Mouse (Mus musculus) stomach, postnatal 0 days (tissue): ENCODE results near the gene Susd1. TPM values are rescaled to one million over a fixed set of nuclear protein-coding genes. Genes with fewer than 3 reads are reported as not detected.

Experiments
- ATAC-seq: fragments of 200-750 bp; cut with Nextera tagmentation; 2 replicates; pipeline ENCODE4 v1.8.0; 2017; ENCODE audit not compliant: low FRiP score, low TSS enrichment
- DNase-seq: peaks from one replicate; pipeline ENCODE4 v3.0.0-alpha.2; 2016; ENCODE audit warnings: low spot score
- H3K27ac ChIP-seq: fragments of 300-500 bp; sonication (generic); replicated peaks from 2 replicates; pipeline ENCODE4 v1.5.1; 2014; ENCODE audit warnings: mild to moderate bottlenecking, control low read depth
- H3K27me3 ChIP-seq: fragments of 300-500 bp; sonication (generic); 2 replicates; pipeline ENCODE4 v1.6.1; 2014; ENCODE audit warnings: low read length; ENCODE audit not compliant: control insufficient read depth, insufficient read depth
- H3K36me3 ChIP-seq: fragments of 300-500 bp; sonication (generic); 2 replicates; pipeline ENCODE4 v1.6.1; 2014; ENCODE audit warnings: low read length, mixed read lengths; ENCODE audit not compliant: control insufficient read depth, insufficient read depth
- H3K4me1 ChIP-seq: fragments of 300-500 bp; sonication (generic); replicated peaks from 2 replicates; pipeline ENCODE4 v1.6.1; 2014; ENCODE audit warnings: antibody characterized with exemption; ENCODE audit not compliant: control insufficient read depth, insufficient read depth
- H3K4me2 ChIP-seq: fragments of 300-500 bp; sonication (generic); replicated peaks from 2 replicates; pipeline ENCODE4 v1.6.1; 2014; ENCODE audit warnings: low read depth, mild to moderate bottlenecking, control low read depth, moderate library complexity
- H3K4me3 ChIP-seq: fragments of 300-500 bp; sonication (generic); 2 replicates; pipeline ENCODE4 v1.5.1; 2014; ENCODE audit warnings: low read depth, low read length, control low read depth
- H3K9ac ChIP-seq: fragments of 300-500 bp; sonication (generic); 2 replicates; pipeline ENCODE4 v1.6.1; 2014; ENCODE audit warnings: mild to moderate bottlenecking, low read length, control low read depth, mixed read lengths
- H3K9me3 ChIP-seq: fragments of 300-500 bp; sonication (generic); 2 replicates; pipeline ENCODE4 v1.6.1; 2016; ENCODE audit warnings: low read length; ENCODE audit not compliant: control insufficient read depth
- CTCF ChIP-seq: IDR thresholded peaks from 2 replicates; pipeline ENCODE4 v1.5.1; 2016; ENCODE audit warnings: antibody characterized with exemption, low read depth, mild to moderate bottlenecking, moderate library complexity
- EP300 ChIP-seq: optimal IDR thresholded peaks from 2 replicates; pipeline ENCODE3; 2016; ENCODE audit warnings: antibody characterized with exemption
- WGBS: fragments of 180-500 bp; shearing (Covaris S2); extraction: QIAGEN DNeasy Blood & Tissue Kit; methylation state at CpG from one replicate; pipeline ENCODE4 v1.1.7; 2014; 5-methylcytosine and 5-hydroxymethylcytosine counted together
- polyA plus RNA-seq: library from polyadenylated mRNA; unstranded; fragments of >200 nt; fragmentation: Nextera tagmentation; extraction: Ambion mirVana; gene quantifications from 2 replicates; pipeline ENCODE4 v1.2.1, GENCODE M21; 2015

Susd1 gene
- polyA plus RNA-seq, 1 experiment from 2014 or later = 3.2 TPM

DNA sequence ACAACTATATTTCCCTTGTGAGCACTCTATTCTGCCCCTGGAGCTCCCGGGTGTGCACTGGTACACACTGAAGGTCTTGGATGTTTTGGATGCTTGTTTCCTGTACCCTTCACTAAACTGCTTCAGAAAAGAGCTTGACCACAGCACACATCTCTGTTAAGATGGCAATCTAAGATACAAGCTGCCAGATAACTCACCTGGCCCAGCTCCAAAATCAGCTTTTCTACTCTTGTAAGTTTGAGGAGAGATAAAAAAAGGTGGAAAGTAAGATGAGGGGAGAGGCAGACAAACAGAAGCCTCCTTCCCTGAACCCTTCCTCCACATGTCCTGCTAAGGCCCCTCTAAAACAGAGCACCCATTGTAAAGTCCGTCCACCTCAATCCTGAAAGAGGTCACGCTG is 115.7 kb downstream of the Susd1 start:
- H3K27ac ChIP-seq = no peak overlapping the region
- WGBS = 62% methylated on average over 3 of the region's 3 CpGs

DNA sequence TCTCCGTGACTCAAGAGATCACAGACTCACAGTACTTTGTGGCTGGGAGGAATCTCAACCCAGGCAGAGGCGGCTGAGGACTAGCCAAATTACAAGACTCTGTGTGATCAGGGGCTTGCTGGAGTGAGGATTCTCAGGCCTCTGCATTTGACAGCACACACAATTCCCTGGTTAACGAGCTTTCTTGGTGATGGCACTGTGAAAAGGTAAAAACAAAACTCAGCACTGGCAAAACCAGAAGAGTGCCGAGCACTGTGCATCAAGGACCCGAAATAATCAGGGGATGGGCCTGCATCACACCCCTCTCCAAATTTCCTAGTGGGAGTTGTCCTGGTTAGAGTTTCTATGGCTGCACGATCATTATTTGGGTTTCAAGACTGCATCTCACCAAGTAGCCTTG is 116.4 kb downstream of the Susd1 start:
- no peak overlapping the region for H3K4me3 ChIP-seq
- H3K27me3 ChIP-seq = no peaks in the 10 kb centered on the region
- DNase-seq = no peak
- WGBS = 91% methylated on average over 6 of the region's 6 CpGs
- no peaks in the 10 kb centered on the region for H3K9me3 ChIP-seq
- H3K27ac ChIP-seq = no peak overlapping the region
- no peak overlapping the region for H3K9ac ChIP-seq
- TF ChIP-seq CTCF = no peak
- no peak for TF ChIP-seq EP300
- H3K4me1 ChIP-seq = no peaks in the 10 kb centered on the region
- no peak for ATAC-seq
- H3K4me2 ChIP-seq = no peak overlapping the region
- no peaks in the 10 kb centered on the region for H3K36me3 ChIP-seq

More for the DNA sequence above, 115.7 kb downstream of the Susd1 start:
- H3K4me1 ChIP-seq = no peaks in the 10 kb centered on the region
- DNase-seq (no peak), ATAC-seq (no peak)
- H3K9ac ChIP-seq = no peak overlapping the region
- no peak overlapping the region for H3K4me2 ChIP-seq
- no peaks in the 10 kb centered on the region for H3K9me3 ChIP-seq
- no peaks in the 10 kb centered on the region for H3K27me3 ChIP-seq
- no peak overlapping the region for H3K4me3 ChIP-seq
- H3K36me3 ChIP-seq = no peaks in the 10 kb centered on the region
- TF ChIP-seq EP300 (no peak), CTCF (no peak)

DNA sequence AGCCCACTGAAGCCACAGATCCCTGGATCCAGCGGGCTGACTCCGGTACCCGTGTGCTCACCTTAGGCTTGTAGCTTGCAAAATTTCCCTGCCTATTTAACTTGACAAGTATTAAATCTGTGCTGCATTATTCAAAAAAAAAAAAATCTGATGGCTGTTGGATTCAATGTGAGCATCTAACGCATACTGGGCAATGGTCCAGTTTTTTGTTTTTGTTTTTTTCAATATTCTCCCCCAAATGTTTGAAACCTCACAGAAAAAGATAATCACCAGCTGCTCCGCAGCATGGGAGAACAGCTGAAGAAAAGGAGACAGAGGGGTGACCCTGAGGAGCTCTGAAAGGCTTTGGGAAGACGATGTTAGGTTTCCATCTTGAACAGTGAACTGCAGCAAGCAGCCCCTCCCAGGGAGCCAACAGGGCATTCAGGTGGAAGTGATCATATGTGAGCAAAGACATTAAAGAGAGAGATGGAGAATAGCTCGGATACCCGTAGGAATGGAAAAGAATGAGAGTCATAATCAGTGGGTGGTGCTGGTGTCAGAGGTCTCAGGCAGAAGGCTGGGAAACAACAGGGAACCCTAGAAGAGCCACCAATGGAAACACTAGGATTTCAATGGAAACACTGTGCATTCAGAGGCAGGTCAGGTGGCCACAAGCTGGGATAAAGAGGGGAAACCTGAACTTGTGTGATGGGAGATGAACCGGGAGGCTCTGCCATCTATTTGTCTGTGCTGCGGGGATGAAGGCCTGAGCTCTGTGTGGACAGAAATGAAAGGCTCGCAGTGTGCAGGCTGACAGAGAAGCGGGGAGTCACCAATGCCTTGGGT is 117.0 kb downstream of the Susd1 start:
- no peaks in the 10 kb centered on the region for H3K27me3 ChIP-seq
- no peak overlapping the region for H3K4me3 ChIP-seq
- H3K9ac ChIP-seq = no peak overlapping the region
- DNase-seq (no peak), ATAC-seq (no peak)
- H3K9me3 ChIP-seq = no peaks in the 10 kb centered on the region
- TF ChIP-seq EP300 = no peak
- no peak for TF ChIP-seq CTCF
- WGBS = 73% methylated on average over 12 of the region's 12 CpGs
- no peaks in the 10 kb centered on the region for H3K36me3 ChIP-seq
- no peak overlapping the region for H3K27ac ChIP-seq
- H3K4me1 ChIP-seq = no peaks in the 10 kb centered on the region
- H3K4me2 ChIP-seq = no peak overlapping the region

DNA sequence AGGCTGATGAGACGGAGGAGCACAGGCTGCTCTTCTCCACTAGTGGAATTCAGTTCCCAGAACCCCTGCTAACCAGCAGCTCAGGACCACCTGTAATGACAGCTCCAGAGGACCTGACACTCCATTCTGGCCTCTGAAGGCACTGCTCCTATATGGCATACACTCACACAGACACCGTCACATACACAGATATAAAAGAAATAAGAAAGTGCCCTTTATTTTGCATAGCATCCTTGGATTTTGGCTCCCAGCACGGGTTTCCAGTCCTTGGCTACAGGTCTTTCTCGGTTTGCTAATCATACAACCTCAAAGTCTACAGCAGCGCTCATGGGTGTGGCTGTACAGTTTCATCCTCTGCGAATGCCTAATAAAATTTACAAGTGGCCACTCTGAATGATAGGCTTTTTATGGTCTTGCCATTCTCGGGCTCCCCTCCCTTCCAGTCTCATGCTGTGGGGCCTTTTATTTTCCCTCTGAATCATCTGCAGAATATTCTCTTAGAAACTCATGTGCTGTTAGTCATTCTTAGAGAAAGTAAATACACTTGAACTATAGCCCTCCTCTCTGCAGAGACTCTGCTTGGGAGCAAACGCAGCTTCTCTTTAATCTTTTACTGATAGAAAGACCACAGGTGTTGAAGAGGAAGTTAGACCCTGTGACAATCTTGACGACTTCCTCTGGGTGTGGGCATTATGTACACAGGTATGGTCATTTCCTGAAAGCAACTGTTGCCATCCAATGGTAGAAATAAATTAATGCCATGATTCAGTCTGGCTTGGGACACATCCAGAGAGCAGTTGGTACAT is 119.1 kb downstream of the Susd1 start:
- no peaks in the 10 kb centered on the region for H3K4me1 ChIP-seq
- peak overlapping the region; percentile 70 for H3K27ac ChIP-seq
- no peak overlapping the region for H3K9ac ChIP-seq
- H3K27me3 ChIP-seq = no peaks in the 10 kb centered on the region
- TF ChIP-seq CTCF (peak; percentile 26; the same call in 1 of the 2 replicates), EP300 (no peak)
- 47% methylated on average over 9 of the region's 9 CpGs for WGBS
- ATAC-seq (peak; percentile 89), DNase-seq (peak; percentile 51)
- H3K36me3 ChIP-seq = no peaks in the 10 kb centered on the region
- H3K4me2 ChIP-seq = no peak overlapping the region
- H3K9me3 ChIP-seq = no peaks in the 10 kb centered on the region
- H3K4me3 ChIP-seq = no peak overlapping the region

DNA sequence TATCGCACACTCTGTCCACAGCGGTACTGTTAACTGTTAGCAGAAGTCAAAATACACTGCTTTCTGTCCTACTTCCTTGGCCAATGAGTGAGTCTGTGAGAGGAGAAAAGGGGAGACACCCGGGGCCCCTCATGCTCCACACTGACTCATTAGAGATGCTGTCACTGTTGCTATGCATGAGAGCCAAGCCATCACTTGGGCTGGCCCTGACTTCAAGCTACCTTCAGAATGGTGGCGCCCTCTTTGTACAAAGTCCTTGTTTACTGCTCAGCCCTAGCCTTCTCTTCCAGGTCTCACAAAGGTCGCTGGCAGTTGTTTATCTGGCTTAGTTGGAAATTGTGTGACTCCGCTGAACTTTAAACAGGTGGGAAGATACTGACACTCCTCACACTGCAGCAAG is 119.8 kb downstream of the Susd1 start:
- ATAC-seq = peak; percentile 87
- Histone ChIP-seq H3K9ac (no peak overlapping the region), H3K27ac (peak overlapping the region; percentile 70), H3K27me3 (no peaks in the 10 kb centered on the region), H3K4me2 (no peak overlapping the region), H3K9me3 (no peaks in the 10 kb centered on the region), H3K4me1 (no peaks in the 10 kb centered on the region), H3K36me3 (no peaks in the 10 kb centered on the region), H3K4me3 (no peak overlapping the region)
- DNase-seq = peak; percentile 69
- TF ChIP-seq EP300 (no peak), CTCF (peak; percentile 15; the same call in 1 of the 2 replicates)
- WGBS = 67% methylated on average over 6 of the region's 6 CpGs
